ENCODE assay signal across 26 mouse cellular contexts in genomic region chr13:46032281-46032680, GRCm38 (mm10).
DNase-seq lines count a peak whose midpoint lies in the region; ATAC-seq and TF ChIP-seq lines count a peak whose summit lies in the region.
"Had no signal": no experiment of that assay in that cellular context is flagged by ENCODE, and none has a peak within 500 bp of the region (broad histone marks: within the 10 kb centered on the region; RNA-seq: fewer than 3 reads in every experiment).

No protein-coding gene starts in this region.

- H3K4me1 ChIP-seq in liver, adult 2 months (ENCODE audit: control insufficient read depth, insufficient read depth, low read length), result peaks cover 5% of the 10 kb centered on the region
- H3K4me1 ChIP-seq in liver, embryonic 11.5 days (replicated peaks; ENCODE audit: control insufficient read depth, insufficient read depth, low read length), result no peaks in the 10 kb centered on the region
- peaks cover 3% of the 10 kb centered on the region; the same call in 1 of the 2 replicates for H3K4me1 ChIP-seq in liver, postnatal 0 days (ENCODE audit: insufficient read depth)
- H3K4me1 ChIP-seq: embryonic facial prominence, embryonic 10.5 days; heart, embryonic 12.5 days; hindbrain, embryonic 12.5 days; stomach, embryonic 15.5 days had no signal

- peak; percentile 33 for DNase-seq in heart, adult 11 months
- no peak for DNase-seq in heart, postnatal 4 days
- DNase-seq in liver, adult 2 months (ENCODE audit: extremely low read depth, low read depth, low spot score), result peak; percentile 74
- DNase-seq in liver, embryonic 11.5 days (ENCODE audit: low spot score), result no peak
- peak; percentile 77 for DNase-seq in adrenal gland, postnatal 14 days
- peak; percentile 32 for DNase-seq in liver, postnatal 0 days
- DNase-seq in thymus, postnatal 14 days, result no peak
- DNase-seq in thymus, adult 18-20 months, result no peak
- DNase-seq: cerebellum, adult 11 months; cerebellum, adult 9-11 months; gastrocnemius, postnatal 10 days; heart, postnatal 10 days; layer of hippocampus, postnatal 36 days; lung, postnatal 10 days; right cerebral cortex, adult 18-20 months; right cerebral cortex, postnatal 4 days; thymus, adult 2 months had no signal

- no peak for TF ChIP-seq CTCF in liver, adult 2 months (IDR thresholded peaks at IDR 0.05; ENCODE audit: low read depth, low read length)
- no peak for TF ChIP-seq CTCF in liver, postnatal 0 days (IDR thresholded peaks at IDR 0.05; ENCODE audit: low read depth)

- no peak for TF ChIP-seq POLR2A in liver, adult 2 months (IDR thresholded peaks at IDR 0.05; ENCODE audit: extremely low read depth, insufficient read depth, low read length)

- ATAC-seq in liver, embryonic 11.5 days (replicated peaks; ENCODE audit: low FRiP score), result no peak
- peak; percentile 77 for ATAC-seq in liver, postnatal 0 days
- ATAC-seq: forebrain, embryonic 15.5 days; intestine, postnatal 0 days had no signal

- no peak overlapping the region for H3K4me2 ChIP-seq in liver, embryonic 11.5 days
- no peak overlapping the region for H3K4me2 ChIP-seq in liver, postnatal 0 days (ENCODE audit: low read depth, low read length)
- H3K4me2 ChIP-seq: forebrain, embryonic 15.5 days; heart, embryonic 12.5 days; hindbrain, embryonic 12.5 days; midbrain, embryonic 11.5 days; stomach, embryonic 15.5 days had no signal

- no peaks in the 10 kb centered on the region for H3K27me3 ChIP-seq in liver, adult 2 months (ENCODE audit: control insufficient read depth, insufficient read depth, low read length)
- H3K27me3 ChIP-seq in liver, embryonic 11.5 days (replicated peaks; ENCODE audit: control insufficient read depth, insufficient read depth, low read length), result no peaks in the 10 kb centered on the region
- no peaks in the 10 kb centered on the region for H3K27me3 ChIP-seq in liver, postnatal 0 days (ENCODE audit: insufficient read depth, low read length)
- H3K27me3 ChIP-seq: forebrain, embryonic 15.5 days; heart, embryonic 12.5 days; hindbrain, embryonic 12.5 days; stomach, embryonic 15.5 days had no signal

- no peak overlapping the region for H3K27ac ChIP-seq in liver, adult 2 months (replicated peaks; ENCODE audit: insufficient read depth, low read depth, low read length)
- no peak overlapping the region for H3K27ac ChIP-seq in liver, embryonic 11.5 days (ENCODE audit: low read depth, low read length)
- H3K27ac ChIP-seq in liver, postnatal 0 days (ENCODE audit: low read depth), result no peak overlapping the region
- H3K27ac ChIP-seq: embryonic facial prominence, embryonic 10.5 days; forebrain, embryonic 15.5 days; hindbrain, embryonic 12.5 days; layer of hippocampus, adult 2 months; liver, embryonic 14.5 days; stomach, embryonic 15.5 days had no signal

- no peak overlapping the region for H3K4me3 ChIP-seq in liver, adult 2 months (ENCODE audit: insufficient read depth, low read depth, low read length)
- no peak overlapping the region for H3K4me3 ChIP-seq in liver, embryonic 11.5 days (ENCODE audit: low read depth, low read length)
- no peak overlapping the region for H3K4me3 ChIP-seq in liver, postnatal 0 days (ENCODE audit: low read depth, low read length)
- H3K4me3 ChIP-seq: embryonic facial prominence, embryonic 10.5 days; forebrain, embryonic 15.5 days; heart, embryonic 12.5 days; hindbrain, embryonic 12.5 days; layer of hippocampus, adult 2 months; stomach, embryonic 15.5 days had no signal

- H3K79me2 ChIP-seq in liver, adult 2 months (ENCODE audit: control insufficient read depth, insufficient read depth, low read length), result no peaks in the 10 kb centered on the region

- H3K36me3 ChIP-seq in liver, adult 2 months (ENCODE audit: control insufficient read depth, insufficient read depth, low read length), result no peaks in the 10 kb centered on the region
- H3K36me3 ChIP-seq in liver, embryonic 11.5 days (ENCODE audit: control insufficient read depth, insufficient read depth, low read length), result no peaks in the 10 kb centered on the region
- H3K36me3 ChIP-seq in liver, postnatal 0 days (replicated peaks; ENCODE audit: insufficient read depth, low read length), result no peaks in the 10 kb centered on the region
- H3K36me3 ChIP-seq: embryonic facial prominence, embryonic 10.5 days; forebrain, embryonic 15.5 days; heart, embryonic 12.5 days; hindbrain, embryonic 12.5 days; stomach, embryonic 15.5 days had no signal

- WGBS in liver, adult 2 months, result 33% methylated on average over 2 of the region's 2 CpGs
- 69% methylated on average over 2 of the region's 2 CpGs for WGBS in liver, embryonic 11.5 days
- WGBS in liver, postnatal 0 days (ENCODE audit: insufficient replicate concordance), result 63% methylated on average over 2 of the region's 2 CpGs

- H3K9ac ChIP-seq in liver, adult 2 months (ENCODE audit: low read depth, low read length), result no peak overlapping the region
- H3K9ac ChIP-seq in liver, embryonic 11.5 days (ENCODE audit: low read depth, low read length), result no peak overlapping the region
- no peak overlapping the region for H3K9ac ChIP-seq in liver, postnatal 0 days (replicated peaks)
- H3K9ac ChIP-seq: forebrain, embryonic 15.5 days; heart, embryonic 12.5 days; hindbrain, embryonic 12.5 days; liver, embryonic 14.5 days; stomach, embryonic 15.5 days had no signal

- no peaks in the 10 kb centered on the region for H3K9me3 ChIP-seq in liver, embryonic 11.5 days (ENCODE audit: control insufficient read depth, low read length)
- H3K9me3 ChIP-seq in liver, postnatal 0 days (ENCODE audit: low read length), result no peaks in the 10 kb centered on the region
- H3K9me3 ChIP-seq: embryonic facial prominence, embryonic 10.5 days; forebrain, embryonic 15.5 days; heart, embryonic 12.5 days; hindbrain, embryonic 12.5 days; stomach, embryonic 15.5 days had no signal

- no peak for TF ChIP-seq EP300 in liver, postnatal 0 days (IDR thresholded peaks at IDR 0.05; ENCODE audit: low read depth)

Comparison
In these comparisons a context has a peak if more than half of its experiments do, and no peak if none do; other contexts are left out.
1. DNase-seq: peak in heart, adult 11 months (single experiment), liver, adult 2 months (single experiment), adrenal gland, postnatal 14 days (single experiment) and liver, postnatal 0 days (single experiment); none in heart, postnatal 4 days (single experiment), liver, embryonic 11.5 days (single experiment), thymus, postnatal 14 days (single experiment) and thymus, adult 18-20 months (0 of 2).